8 mouse cellular contexts compared by ENCODE assay signal in genomic region chr15:11036535-11037375, GRCm38 (mm10). TPM values are rescaled to one million over a fixed set of nuclear protein-coding genes. Genes with fewer than 3 reads are reported as not detected.
DNase-seq lines count a peak whose midpoint lies in the region; ATAC-seq and TF ChIP-seq lines count a peak whose summit lies in the region.

No protein-coding gene starts in this region.

- TF ChIP-seq POLR2A in ES-Bruce4 (IDR thresholded peaks at IDR 0.05; ENCODE audit: insufficient read depth, low read length): no peak

- H3K27me3 ChIP-seq in ES-Bruce4 (ENCODE audit: control insufficient read depth, insufficient read depth, low read length, poor library complexity, severe bottlenecking): peaks cover 11% of the 10 kb centered on the region; the same call in 1 of the 2 replicates
- H3K27me3 ChIP-seq in forebrain, embryonic 10.5 days (ENCODE audit: poor library complexity, severe bottlenecking): peaks cover 70% of the 10 kb centered on the region
- H3K27me3 ChIP-seq in kidney, postnatal 0 days (ENCODE audit: insufficient read depth, low read length): peaks cover 37% of the 10 kb centered on the region

- H3K4me3 ChIP-seq in ES-Bruce4 (ENCODE audit: low read depth, low read length): peak overlapping the region; percentile 49
- peak overlapping the region; percentile 47 for H3K4me3 ChIP-seq in forebrain, embryonic 10.5 days
- H3K4me3 ChIP-seq in kidney, postnatal 0 days (replicated peaks; ENCODE audit: low read depth, low read length): peak overlapping the region; percentile 35

- no peak overlapping the region for H3K9ac ChIP-seq in ES-Bruce4 (ENCODE audit: low read depth, poor library complexity, severe bottlenecking)
- no peak overlapping the region for H3K9ac ChIP-seq in kidney, postnatal 0 days (ENCODE audit: low read depth, low read length)

- no peak; the same call in 1 of the 2 replicates for ATAC-seq in kidney, postnatal 0 days (replicated peaks; ENCODE audit: low FRiP score, low read depth)

- H3K9me3 ChIP-seq in ES-Bruce4 (replicated peaks; ENCODE audit: control insufficient read depth, insufficient read depth, low read length, poor library complexity, severe bottlenecking): no peaks in the 10 kb centered on the region
- no peaks in the 10 kb centered on the region for H3K9me3 ChIP-seq in forebrain, embryonic 10.5 days
- H3K9me3 ChIP-seq in kidney, postnatal 0 days (replicated peaks; ENCODE audit: low read length): no peaks in the 10 kb centered on the region

- H3K4me1 ChIP-seq in ES-Bruce4 (ENCODE audit: control insufficient read depth, insufficient read depth, low read length): no peaks in the 10 kb centered on the region
- H3K4me1 ChIP-seq in forebrain, embryonic 10.5 days: peaks cover 26% of the 10 kb centered on the region
- peaks cover 16% of the 10 kb centered on the region; the same call in 1 of the 2 replicates for H3K4me1 ChIP-seq in kidney, postnatal 0 days (replicated peaks; ENCODE audit: insufficient read depth, low read length)

- WGBS in forebrain, embryonic 10.5 days: 2% methylated on average over 49 of the region's 49 CpGs
- 2% methylated on average over 49 of the region's 49 CpGs for WGBS in kidney, postnatal 0 days

- no peak overlapping the region for H3K27ac ChIP-seq in ES-Bruce4 (ENCODE audit: insufficient read depth, low read length)
- no peak overlapping the region for H3K27ac ChIP-seq in forebrain, embryonic 10.5 days
- H3K27ac ChIP-seq in kidney, postnatal 0 days: no peak overlapping the region

- peak overlapping the region; percentile 66 for H3K4me2 ChIP-seq in kidney, postnatal 0 days (ENCODE audit: low read length)

- H3K36me3 ChIP-seq in ES-Bruce4 (ENCODE audit: control insufficient read depth, insufficient read depth, low read length, poor library complexity, severe bottlenecking): no peaks in the 10 kb centered on the region
- H3K36me3 ChIP-seq in forebrain, embryonic 10.5 days (replicated peaks): no peaks in the 10 kb centered on the region
- no peaks in the 10 kb centered on the region for H3K36me3 ChIP-seq in kidney, postnatal 0 days (ENCODE audit: insufficient read depth, low read length)

- peak; percentile 21 for DNase-seq in gastrocnemius, postnatal 10 days
- DNase-seq in gastrocnemius, adult 8-10 months (ENCODE audit: low spot score in 2 of 2): no peak
- DNase-seq in forebrain, embryonic 10.5 days (ENCODE audit: extremely low spot score, low spot score): peak; percentile 25
- DNase-seq in kidney, postnatal 0 days (ENCODE audit: low spot score): peak; percentile 16
- peak; percentile 57 for DNase-seq in neural tube, embryonic 10.5 days (ENCODE audit: extremely low spot score, low spot score)
- no peak for DNase-seq in T-cell, adult 2 months (ENCODE audit: low spot score)
- DNase-seq in B cell, adult 2 months: no peak

- no peak for TF ChIP-seq EP300 in ES-Bruce4 (IDR thresholded peaks at IDR 0.05; ENCODE audit: insufficient read depth, low read depth, low read length)

- TF ChIP-seq CTCF in ES-Bruce4 (IDR thresholded peaks at IDR 0.05; ENCODE audit: low read depth, low read length): no peak
- TF ChIP-seq CTCF in kidney, postnatal 0 days (IDR thresholded peaks at IDR 0.05; ENCODE audit: low read depth): no peak

RNA-seq across cellular contexts. Expression of gene Rxfp3, which starts 1.0 kb away (rescaled TPM):
- under 1 TPM; 0.07 TPM for total RNA-seq in gastrocnemius, postnatal 10 days (2021)
- not detected for total RNA-seq in gastrocnemius, adult 8-10 months (2022)
- not detected in 2 replicates for polyA plus RNA-seq in ES-Bruce4 (2011; ENCODE audit: insufficient read depth, insufficient read length, low read depth, missing spikeins)
- polyA plus RNA-seq in forebrain, embryonic 10.5 days (2016; fragmentation: Nextera tagmentation; extraction: Ambion mirVana): 0.26 TPM in 1 of 2 replicates, not detected in the other
- polyA plus RNA-seq in kidney, postnatal 0 days (2015; fragmentation: Nextera tagmentation; extraction: Ambion mirVana): 0.13 and 0.15 TPM in 2 replicates

RNA-seq across cellular contexts. Expression of gene Adamts12, which starts 27.8 kb away (rescaled TPM):
- total RNA-seq in gastrocnemius, postnatal 10 days (2021): 10 to 100 TPM; 22.3 to 28.0 TPM
- 1 to 10 TPM in 3 of 4 experiments, under 1 TPM in 1; 0.61 to 1.4 (median 1.1) TPM for total RNA-seq in gastrocnemius, adult 8-10 months (2022)
- polyA plus RNA-seq in ES-Bruce4 (2011; ENCODE audit: insufficient read depth, insufficient read length, low read depth, missing spikeins): 0.93 and 1.0 TPM in 2 replicates
- polyA plus RNA-seq in forebrain, embryonic 10.5 days (2016; fragmentation: Nextera tagmentation; extraction: Ambion mirVana): 0.79 and 0.89 TPM in 2 replicates
- polyA plus RNA-seq in kidney, postnatal 0 days (2015; fragmentation: Nextera tagmentation; extraction: Ambion mirVana): 1.6 and 2.1 TPM in 2 replicates

RNA-seq across cellular contexts. Expression of gene Slc45a2, which starts 36.2 kb away (rescaled TPM):
- total RNA-seq in gastrocnemius, postnatal 10 days (2021): not detected
- not detected for total RNA-seq in gastrocnemius, adult 8-10 months (2022)
- not detected in 2 replicates for polyA plus RNA-seq in ES-Bruce4 (2011; ENCODE audit: insufficient read depth, insufficient read length, low read depth, missing spikeins)
- polyA plus RNA-seq in forebrain, embryonic 10.5 days (2016; fragmentation: Nextera tagmentation; extraction: Ambion mirVana): 0.17 and 0.23 TPM in 2 replicates
- polyA plus RNA-seq in kidney, postnatal 0 days (2015; fragmentation: Nextera tagmentation; extraction: Ambion mirVana): 0.04 TPM in 2 replicates

RNA-seq across cellular contexts. Expression of gene Amacr, which starts 55.2 kb away (rescaled TPM):
- total RNA-seq in gastrocnemius, postnatal 10 days (2021): 10 to 100 TPM; 14.0 to 16.9 TPM
- 10 to 100 TPM; 16.4 to 20.0 (median 17.6) TPM for total RNA-seq in gastrocnemius, adult 8-10 months (2022)
- 11.8 and 15.0 TPM in 2 replicates for polyA plus RNA-seq in ES-Bruce4 (2011; ENCODE audit: insufficient read depth, insufficient read length, low read depth, missing spikeins)
- 10.4 and 10.6 TPM in 2 replicates for polyA plus RNA-seq in forebrain, embryonic 10.5 days (2016; fragmentation: Nextera tagmentation; extraction: Ambion mirVana)
- polyA plus RNA-seq in kidney, postnatal 0 days (2015; fragmentation: Nextera tagmentation; extraction: Ambion mirVana): 47.4 and 54.5 TPM in 2 replicates

Comparison
In these comparisons a context has a peak if more than half of its experiments do, and no peak if none do; other contexts are left out.
1. DNase-seq: peak in gastrocnemius, postnatal 10 days (single experiment), forebrain, embryonic 10.5 days (single experiment), kidney, postnatal 0 days (single experiment) and neural tube, embryonic 10.5 days (single experiment); none in gastrocnemius, adult 8-10 months (0 of 2), T-cell, adult 2 months (single experiment) and B cell, adult 2 months (0 of 2).
2. Peak in every context shown above with its lines, with median percentiles within 50 percentile points of each other: H3K4me3 ChIP-seq.